Comparison of ENCODE assay signal across 8 mouse cellular contexts in the genomic region with DNA sequence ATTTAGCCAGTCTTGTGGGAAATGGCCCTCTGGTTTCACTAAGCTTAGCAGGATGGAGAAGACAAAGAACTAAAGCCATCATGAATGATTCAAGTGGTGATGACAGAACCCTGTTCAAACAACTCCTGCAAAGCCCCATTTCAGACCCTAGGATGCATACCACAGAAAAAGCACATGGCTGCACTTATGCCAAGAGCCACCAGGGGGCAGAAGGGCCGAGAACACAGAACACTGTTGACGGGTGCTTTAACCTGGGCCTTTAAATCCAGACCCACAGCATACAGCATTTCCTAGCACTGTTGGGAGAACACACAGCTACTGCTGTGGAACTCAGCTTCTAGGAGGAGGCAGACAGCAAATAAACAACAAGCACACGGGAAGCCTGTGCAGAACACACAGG. TPM values are rescaled to one million over a fixed set of nuclear protein-coding genes. Genes with fewer than 3 reads are reported as not detected.
DNase-seq lines count a peak whose midpoint lies in the region; ATAC-seq lines count a peak whose summit lies in the region.

No protein-coding gene starts in this region.

- H3K4me2 ChIP-seq in forebrain, embryonic 12.5 days: no peak overlapping the region
- H3K4me2 ChIP-seq in intestine, embryonic 14.5 days (ENCODE audit: low read length): no peak overlapping the region

- H3K9ac ChIP-seq in forebrain, embryonic 12.5 days: no peak overlapping the region
- H3K9ac ChIP-seq in intestine, embryonic 14.5 days (ENCODE audit: low read length): no peak overlapping the region

- peaks cover 75% of the 10 kb centered on the region for H3K36me3 ChIP-seq in forebrain, embryonic 12.5 days (replicated peaks)
- H3K36me3 ChIP-seq in intestine, embryonic 14.5 days (ENCODE audit: control insufficient read depth, insufficient read depth, low read length): peaks cover 94% of the 10 kb centered on the region
- peaks cover 96% of the 10 kb centered on the region for H3K36me3 ChIP-seq in limb, embryonic 10.5 days

- no peak overlapping the region for H3K4me3 ChIP-seq in forebrain, embryonic 12.5 days (replicated peaks)
- no peak overlapping the region for H3K4me3 ChIP-seq in intestine, embryonic 14.5 days (ENCODE audit: low read depth, low read length)
- H3K4me3 ChIP-seq in limb, embryonic 10.5 days: no peak overlapping the region

- WGBS in forebrain, embryonic 12.5 days: 23% methylated on average over 3 of the region's 3 CpGs
- 22% methylated on average over 3 of the region's 3 CpGs for WGBS in intestine, embryonic 14.5 days
- 27% methylated on average over 3 of the region's 3 CpGs for WGBS in limb, embryonic 10.5 days

- H3K27ac ChIP-seq in forebrain, embryonic 12.5 days: no peak overlapping the region
- no peak overlapping the region for H3K27ac ChIP-seq in intestine, embryonic 14.5 days (ENCODE audit: low read depth)
- H3K27ac ChIP-seq in limb, embryonic 10.5 days: no peak overlapping the region

- H3K4me1 ChIP-seq in forebrain, embryonic 12.5 days: no peaks in the 10 kb centered on the region
- H3K4me1 ChIP-seq in intestine, embryonic 14.5 days (replicated peaks; ENCODE audit: control insufficient read depth, insufficient read depth, low read length): no peaks in the 10 kb centered on the region
- no peaks in the 10 kb centered on the region for H3K4me1 ChIP-seq in limb, embryonic 10.5 days

- H3K27me3 ChIP-seq in forebrain, embryonic 12.5 days: no peaks in the 10 kb centered on the region
- H3K27me3 ChIP-seq in intestine, embryonic 14.5 days (replicated peaks; ENCODE audit: control insufficient read depth, insufficient read depth, low read length): no peaks in the 10 kb centered on the region
- no peaks in the 10 kb centered on the region for H3K27me3 ChIP-seq in limb, embryonic 10.5 days (ENCODE audit: low read depth, poor library complexity, severe bottlenecking)

- no peaks in the 10 kb centered on the region for H3K9me3 ChIP-seq in forebrain, embryonic 12.5 days
- H3K9me3 ChIP-seq in intestine, embryonic 14.5 days (ENCODE audit: control insufficient read depth, low read length): no peaks in the 10 kb centered on the region
- no peaks in the 10 kb centered on the region for H3K9me3 ChIP-seq in limb, embryonic 10.5 days (replicated peaks)

- peak; percentile 41 for DNase-seq in CD4-positive helper T cell, adult 2 months (ENCODE audit: low read depth, low spot score)
- peak; percentile 86 for DNase-seq in ES-CJ7 (ENCODE audit: low read depth, low spot score)
- DNase-seq in c-Kit-positive CD71-positive TER-119-negative erythroid progenitor cells, embryonic 14.5 days (ENCODE audit: low read depth): peak; percentile 40
- peak; percentile 81 for DNase-seq in intestine, embryonic 14.5 days (ENCODE audit: low spot score)
- DNase-seq in limb, embryonic 10.5 days (ENCODE audit: low spot score): peak; percentile 78
- DNase-seq in naive thymus-derived CD4-positive, alpha-beta T cell, adult 2 months (ENCODE audit: low read depth): peak; percentile 67
- peak; percentile 55 for DNase-seq in yolk sac, embryonic 10.5 days (ENCODE audit: low spot score)

- ATAC-seq in forebrain, embryonic 12.5 days (ENCODE audit: low FRiP score): 0 out of 2 replicates have a peak, but pooled peaks have one; percentile 53
- no peak for ATAC-seq in intestine, embryonic 14.5 days (replicated peaks; ENCODE audit: low FRiP score, low TSS enrichment, low read depth)

RNA-seq across cellular contexts. Expression of a gene that starts 27.6 kb away (rescaled TPM):
- 37.9 and 39.4 TPM in 2 replicates for polyA plus RNA-seq in forebrain, embryonic 12.5 days (2016; fragmentation: Nextera tagmentation; extraction: Ambion mirVana)
- polyA plus RNA-seq in intestine, embryonic 14.5 days (2014; fragmentation: Nextera tagmentation; extraction: Ambion mirVana): 36.4 and 37.6 TPM in 2 replicates
- 28.5 and 32.6 TPM in 2 replicates for polyA plus RNA-seq in limb, embryonic 10.5 days (2016; fragmentation: Nextera tagmentation; extraction: Ambion mirVana)
